Mouse (Mus musculus): ENCODE results near the gene Cdkal1. TPM values are rescaled to one million over a fixed set of nuclear protein-coding genes. Genes with fewer than 3 reads are reported as not detected.

Cdkal1 gene
- polyA plus RNA-seq, 1 experiment from 2014 or later, result 33.9 TPM

GRCm38 (mm10) chr13:29350004-29350403, 505.5 kb downstream of the Cdkal1 start:
- Histone ChIP-seq H3K27me3 (replicated peaks; ENCODE audit: control insufficient read depth, insufficient read depth, low read length) (no peaks in the 10 kb centered on the region), H3K27ac (ENCODE audit: low read depth) (no peak overlapping the region), H3K9me3 (ENCODE audit: control insufficient read depth, low read length) (no peaks in the 10 kb centered on the region), H3K4me2 (ENCODE audit: low read length) (no peak overlapping the region), H3K4me3 (ENCODE audit: low read depth, low read length) (no peak overlapping the region), H3K9ac (ENCODE audit: low read length) (no peak overlapping the region), H3K4me1 (replicated peaks; ENCODE audit: control insufficient read depth, insufficient read depth, low read length) (peaks cover 3% of the 10 kb centered on the region; the same call in 1 of the 2 replicates), H3K36me3 (ENCODE audit: control insufficient read depth, insufficient read depth, low read length) (no peaks in the 10 kb centered on the region)
- WGBS, result 76% methylated on average over 4 of the region's 4 CpGs
- no peak for ATAC-seq (replicated peaks; ENCODE audit: low FRiP score, low TSS enrichment, low read depth)
- no peak for DNase-seq (ENCODE audit: low spot score)

- no peaks in the 10 kb centered on the region for H3K36me3 ChIP-seq (ENCODE audit: control insufficient read depth, insufficient read depth, low read length)
- no peak overlapping the region for H3K4me2 ChIP-seq (ENCODE audit: low read length)
- no peak for DNase-seq (ENCODE audit: low spot score)
- H3K9ac ChIP-seq (ENCODE audit: low read length), result no peak overlapping the region
- H3K9me3 ChIP-seq (ENCODE audit: control insufficient read depth, low read length), result no peaks in the 10 kb centered on the region
- H3K4me1 ChIP-seq (replicated peaks; ENCODE audit: control insufficient read depth, insufficient read depth, low read length), result peaks cover 3% of the 10 kb centered on the region; the same call in 1 of the 2 replicates
- no peaks in the 10 kb centered on the region for H3K27me3 ChIP-seq (replicated peaks; ENCODE audit: control insufficient read depth, insufficient read depth, low read length)
- no peak for ATAC-seq (replicated peaks; ENCODE audit: low FRiP score, low TSS enrichment, low read depth)
- no peak overlapping the region for H3K27ac ChIP-seq (ENCODE audit: low read depth)
- WGBS, result 91% methylated on average over 7 of the region's 7 CpGs
- no peak overlapping the region for H3K4me3 ChIP-seq (ENCODE audit: low read depth, low read length)
Observed at GRCm38 (mm10) chr13:29349386-29349961, 506.0 kb downstream of the Cdkal1 start.

- no peak overlapping the region for H3K27ac ChIP-seq (ENCODE audit: low read depth)
- WGBS, result 94% methylated on average over 3 of the region's 3 CpGs
- no peak for DNase-seq (ENCODE audit: low spot score)
- H3K36me3 ChIP-seq (ENCODE audit: control insufficient read depth, insufficient read depth, low read length), result no peaks in the 10 kb centered on the region
- no peak for ATAC-seq (replicated peaks; ENCODE audit: low FRiP score, low TSS enrichment, low read depth)
- no peak overlapping the region for H3K9ac ChIP-seq (ENCODE audit: low read length)
- peaks cover 3% of the 10 kb centered on the region; the same call in 1 of the 2 replicates for H3K4me1 ChIP-seq (replicated peaks; ENCODE audit: control insufficient read depth, insufficient read depth, low read length)
- H3K9me3 ChIP-seq (ENCODE audit: control insufficient read depth, low read length), result no peaks in the 10 kb centered on the region
- H3K27me3 ChIP-seq (replicated peaks; ENCODE audit: control insufficient read depth, insufficient read depth, low read length), result no peaks in the 10 kb centered on the region
- H3K4me2 ChIP-seq (ENCODE audit: low read length), result no peak overlapping the region
- no peak overlapping the region for H3K4me3 ChIP-seq (ENCODE audit: low read depth, low read length)
Observed at GRCm38 (mm10) chr13:29348331-29348730, 507.1 kb downstream of the Cdkal1 start.

- no peak overlapping the region for H3K9ac ChIP-seq (ENCODE audit: low read length)
- 90% methylated on average over 6 of the region's 6 CpGs for WGBS
- H3K36me3 ChIP-seq (ENCODE audit: control insufficient read depth, insufficient read depth, low read length), result no peaks in the 10 kb centered on the region
- DNase-seq (ENCODE audit: low spot score), result no peak
- ATAC-seq (replicated peaks; ENCODE audit: low FRiP score, low TSS enrichment, low read depth), result no peak
- H3K9me3 ChIP-seq (ENCODE audit: control insufficient read depth, low read length), result peaks cover 3% of the 10 kb centered on the region; the same call in 1 of the 2 replicates
- H3K4me1 ChIP-seq (replicated peaks; ENCODE audit: control insufficient read depth, insufficient read depth, low read length), result no peaks in the 10 kb centered on the region
- H3K4me3 ChIP-seq (ENCODE audit: low read depth, low read length), result no peak overlapping the region
- H3K4me2 ChIP-seq (ENCODE audit: low read length), result no peak overlapping the region
- no peak overlapping the region for H3K27ac ChIP-seq (ENCODE audit: low read depth)
- no peaks in the 10 kb centered on the region for H3K27me3 ChIP-seq (replicated peaks; ENCODE audit: control insufficient read depth, insufficient read depth, low read length)
Observed at GRCm38 (mm10) chr13:29332640-29333412, 522.6 kb downstream of the Cdkal1 start.

- H3K9ac ChIP-seq (ENCODE audit: low read length), result no peak overlapping the region
- H3K4me2 ChIP-seq (ENCODE audit: low read length), result no peak overlapping the region
- no peaks in the 10 kb centered on the region for H3K27me3 ChIP-seq (replicated peaks; ENCODE audit: control insufficient read depth, insufficient read depth, low read length)
- no peaks in the 10 kb centered on the region for H3K36me3 ChIP-seq (ENCODE audit: control insufficient read depth, insufficient read depth, low read length)
- ATAC-seq (replicated peaks; ENCODE audit: low FRiP score, low TSS enrichment, low read depth) (no peak), DNase-seq (ENCODE audit: low spot score) (no peak)
- H3K4me1 ChIP-seq (replicated peaks; ENCODE audit: control insufficient read depth, insufficient read depth, low read length), result no peaks in the 10 kb centered on the region
- 77% methylated on average over 4 of the region's 4 CpGs for WGBS
- no peak overlapping the region for H3K27ac ChIP-seq (ENCODE audit: low read depth)
- no peak overlapping the region for H3K4me3 ChIP-seq (ENCODE audit: low read depth, low read length)
- no peaks in the 10 kb centered on the region for H3K9me3 ChIP-seq (ENCODE audit: control insufficient read depth, low read length)
Observed at GRCm38 (mm10) chr13:29325946-29326345, 529.5 kb downstream of the Cdkal1 start.

- no peaks in the 10 kb centered on the region for H3K9me3 ChIP-seq (ENCODE audit: control insufficient read depth, low read length)
- H3K4me3 ChIP-seq (ENCODE audit: low read depth, low read length), result no peak overlapping the region
- no peaks in the 10 kb centered on the region for H3K36me3 ChIP-seq (ENCODE audit: control insufficient read depth, insufficient read depth, low read length)
- 58% methylated on average over 2 of the region's 2 CpGs for WGBS
- H3K9ac ChIP-seq (ENCODE audit: low read length), result no peak overlapping the region
- ATAC-seq (replicated peaks; ENCODE audit: low FRiP score, low TSS enrichment, low read depth) (no peak), DNase-seq (ENCODE audit: low spot score) (no peak)
- no peak overlapping the region for H3K4me2 ChIP-seq (ENCODE audit: low read length)
- no peaks in the 10 kb centered on the region for H3K27me3 ChIP-seq (replicated peaks; ENCODE audit: control insufficient read depth, insufficient read depth, low read length)
- H3K27ac ChIP-seq (ENCODE audit: low read depth), result no peak overlapping the region
- H3K4me1 ChIP-seq (replicated peaks; ENCODE audit: control insufficient read depth, insufficient read depth, low read length), result no peaks in the 10 kb centered on the region
Observed at GRCm38 (mm10) chr13:29320421-29320820, 535.1 kb downstream of the Cdkal1 start.

GRCm38 (mm10) chr13:29317703-29318102, 537.8 kb downstream of the Cdkal1 start:
- Histone ChIP-seq H3K4me3 (ENCODE audit: low read depth, low read length) (no peak overlapping the region), H3K4me1 (replicated peaks; ENCODE audit: control insufficient read depth, insufficient read depth, low read length) (no peaks in the 10 kb centered on the region), H3K4me2 (ENCODE audit: low read length) (no peak overlapping the region), H3K9ac (ENCODE audit: low read length) (no peak overlapping the region), H3K36me3 (ENCODE audit: control insufficient read depth, insufficient read depth, low read length) (no peaks in the 10 kb centered on the region), H3K27ac (ENCODE audit: low read depth) (no peak overlapping the region), H3K27me3 (replicated peaks; ENCODE audit: control insufficient read depth, insufficient read depth, low read length) (no peaks in the 10 kb centered on the region), H3K9me3 (ENCODE audit: control insufficient read depth, low read length) (no peaks in the 10 kb centered on the region)
- 87% methylated on average over 1 of the region's 1 CpGs for WGBS
- no peak for ATAC-seq (replicated peaks; ENCODE audit: low FRiP score, low TSS enrichment, low read depth)
- no peak for DNase-seq (ENCODE audit: low spot score)

GRCm38 (mm10) chr13:29316271-29316670, 539.2 kb downstream of the Cdkal1 start:
- H3K36me3 ChIP-seq (ENCODE audit: control insufficient read depth, insufficient read depth, low read length), result no peaks in the 10 kb centered on the region
- no peaks in the 10 kb centered on the region for H3K9me3 ChIP-seq (ENCODE audit: control insufficient read depth, low read length)
- DNase-seq (ENCODE audit: low spot score) (no peak), ATAC-seq (replicated peaks; ENCODE audit: low FRiP score, low TSS enrichment, low read depth) (no peak)
- WGBS, result 90% methylated on average over 5 of the region's 5 CpGs
- H3K27ac ChIP-seq (ENCODE audit: low read depth), result no peak overlapping the region
- H3K4me2 ChIP-seq (ENCODE audit: low read length), result no peak overlapping the region
- H3K4me1 ChIP-seq (replicated peaks; ENCODE audit: control insufficient read depth, insufficient read depth, low read length), result no peaks in the 10 kb centered on the region
- no peak overlapping the region for H3K4me3 ChIP-seq (ENCODE audit: low read depth, low read length)
- H3K27me3 ChIP-seq (replicated peaks; ENCODE audit: control insufficient read depth, insufficient read depth, low read length), result no peaks in the 10 kb centered on the region
- no peak overlapping the region for H3K9ac ChIP-seq (ENCODE audit: low read length)

- no peaks in the 10 kb centered on the region for H3K27me3 ChIP-seq (replicated peaks; ENCODE audit: control insufficient read depth, insufficient read depth, low read length)
- no peak overlapping the region for H3K27ac ChIP-seq (ENCODE audit: low read depth)
- no peak overlapping the region for H3K4me2 ChIP-seq (ENCODE audit: low read length)
- no peak overlapping the region for H3K9ac ChIP-seq (ENCODE audit: low read length)
- 61% methylated on average over 2 of the region's 2 CpGs for WGBS
- DNase-seq (ENCODE audit: low spot score), result no peak
- no peaks in the 10 kb centered on the region for H3K36me3 ChIP-seq (ENCODE audit: control insufficient read depth, insufficient read depth, low read length)
- no peak overlapping the region for H3K4me3 ChIP-seq (ENCODE audit: low read depth, low read length)
- no peaks in the 10 kb centered on the region for H3K9me3 ChIP-seq (ENCODE audit: control insufficient read depth, low read length)
- no peaks in the 10 kb centered on the region for H3K4me1 ChIP-seq (replicated peaks; ENCODE audit: control insufficient read depth, insufficient read depth, low read length)
- no peak for ATAC-seq (replicated peaks; ENCODE audit: low FRiP score, low TSS enrichment, low read depth)
Observed at GRCm38 (mm10) chr13:29312026-29312425, 543.4 kb downstream of the Cdkal1 start.

Measured in intestine, embryonic 14.5 days (tissue).